ENCODE assay signal across 18 mouse cellular contexts in the genomic region with DNA sequence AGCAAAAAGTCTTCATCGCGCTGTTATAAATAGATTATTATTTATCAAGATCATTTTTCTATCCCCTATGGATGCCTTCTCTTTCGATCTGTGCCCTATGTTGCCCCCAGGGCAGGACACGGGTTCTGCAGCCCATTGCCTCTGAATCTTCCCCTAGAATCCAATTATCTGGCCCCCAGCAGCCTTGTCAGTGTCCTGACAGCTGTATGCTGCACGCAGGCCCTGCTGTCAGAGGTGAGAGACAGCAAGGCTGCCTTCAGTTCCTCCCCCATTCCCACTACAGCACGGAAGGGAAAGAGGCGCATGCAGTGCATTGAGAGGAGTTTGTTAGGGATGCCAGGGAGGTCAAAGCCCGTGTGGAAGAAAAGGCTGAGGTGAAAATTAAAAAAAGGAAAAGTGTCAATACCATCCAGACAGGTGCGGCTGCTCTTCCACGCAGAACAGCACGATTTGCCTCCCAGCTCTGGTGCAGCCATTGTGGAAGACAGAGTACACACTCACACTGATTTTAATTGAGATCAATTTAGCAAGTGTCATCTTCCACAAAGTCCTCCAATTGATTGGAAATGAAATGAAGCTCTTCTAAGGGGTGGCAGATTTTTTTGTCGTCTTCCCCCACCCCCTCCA.
DNase-seq lines count a peak whose midpoint lies in the region; ATAC-seq lines count a peak whose summit lies in the region.
"Had no signal": no experiment of that assay in that cellular context is flagged by ENCODE, and none has a peak within 500 bp of the region (broad histone marks: within the 10 kb centered on the region; RNA-seq: fewer than 3 reads in every experiment).

No protein-coding gene starts in this region.

- no peak for DNase-seq in T-cell, adult 2 months (ENCODE audit: low spot score)
- DNase-seq in frontal cortex, postnatal 36 days (ENCODE audit: low spot score in 2 of 2) = no peak
- DNase-seq in lung, postnatal 14 days = no peak
- DNase-seq: cerebellum, postnatal 25 days; gastrocnemius, postnatal 36 days; lung, embryonic 14.5 days; right cerebral cortex, postnatal 25 days; thymus, postnatal 25 days had no signal

- peak overlapping the region; percentile 56; the same call in 1 of the 2 replicates for H3K27ac ChIP-seq in forebrain, embryonic 12.5 days
- H3K27ac ChIP-seq in forebrain, embryonic 15.5 days (replicated peaks) = 0 out of 2 replicates have a peak overlapping the region, but pooled peaks have one; percentile 32
- no peak overlapping the region for H3K27ac ChIP-seq in hindbrain, embryonic 15.5 days (replicated peaks)
- peak overlapping the region; percentile 76 for H3K27ac ChIP-seq in midbrain, embryonic 15.5 days
- H3K27ac ChIP-seq: embryonic facial prominence, embryonic 10.5 days; intestine, embryonic 15.5 days; limb, embryonic 10.5 days; liver, embryonic 12.5 days had no signal

- H3K27me3 ChIP-seq in forebrain, embryonic 12.5 days = no peaks in the 10 kb centered on the region
- no peaks in the 10 kb centered on the region for H3K27me3 ChIP-seq in forebrain, embryonic 15.5 days
- no peaks in the 10 kb centered on the region for H3K27me3 ChIP-seq in hindbrain, embryonic 15.5 days
- H3K27me3 ChIP-seq in midbrain, embryonic 15.5 days (replicated peaks) = no peaks in the 10 kb centered on the region
- H3K27me3 ChIP-seq: heart, embryonic 12.5 days; intestine, embryonic 15.5 days; liver, embryonic 12.5 days; megakaryocyte, embryonic 14.5 days had no signal

- no peak overlapping the region for H3K4me2 ChIP-seq in forebrain, embryonic 12.5 days
- H3K4me2 ChIP-seq in forebrain, embryonic 15.5 days (replicated peaks) = no peak overlapping the region
- H3K4me2 ChIP-seq in hindbrain, embryonic 15.5 days = 0 out of 2 replicates have a peak overlapping the region, but pooled peaks have one; percentile 5
- peak overlapping the region; percentile 33 for H3K4me2 ChIP-seq in midbrain, embryonic 15.5 days
- H3K4me2 ChIP-seq: heart, embryonic 12.5 days; intestine, embryonic 15.5 days; liver, embryonic 12.5 days; lung, embryonic 14.5 days had no signal

- H3K36me3 ChIP-seq in forebrain, embryonic 12.5 days (replicated peaks) = no peaks in the 10 kb centered on the region
- no peaks in the 10 kb centered on the region for H3K36me3 ChIP-seq in forebrain, embryonic 15.5 days
- no peaks in the 10 kb centered on the region for H3K36me3 ChIP-seq in hindbrain, embryonic 15.5 days
- no peaks in the 10 kb centered on the region for H3K36me3 ChIP-seq in midbrain, embryonic 15.5 days (replicated peaks)
- H3K36me3 ChIP-seq: embryonic facial prominence, embryonic 10.5 days; heart, embryonic 12.5 days; intestine, embryonic 15.5 days; limb, embryonic 10.5 days; liver, embryonic 12.5 days had no signal

- no peak overlapping the region for H3K4me3 ChIP-seq in forebrain, embryonic 12.5 days (replicated peaks)
- H3K4me3 ChIP-seq in forebrain, embryonic 15.5 days = no peak overlapping the region
- no peak overlapping the region for H3K4me3 ChIP-seq in hindbrain, embryonic 15.5 days
- no peak overlapping the region for H3K4me3 ChIP-seq in midbrain, embryonic 15.5 days
- H3K4me3 ChIP-seq: embryonic facial prominence, embryonic 10.5 days; heart, embryonic 12.5 days; intestine, embryonic 15.5 days; limb, embryonic 10.5 days; liver, embryonic 12.5 days; megakaryocyte, embryonic 14.5 days had no signal

- H3K9me3 ChIP-seq in forebrain, embryonic 12.5 days = no peaks in the 10 kb centered on the region
- H3K9me3 ChIP-seq in forebrain, embryonic 15.5 days = no peaks in the 10 kb centered on the region
- no peaks in the 10 kb centered on the region for H3K9me3 ChIP-seq in hindbrain, embryonic 15.5 days
- no peaks in the 10 kb centered on the region for H3K9me3 ChIP-seq in midbrain, embryonic 15.5 days
- H3K9me3 ChIP-seq: embryonic facial prominence, embryonic 10.5 days; heart, embryonic 12.5 days; intestine, embryonic 15.5 days; limb, embryonic 10.5 days; liver, embryonic 12.5 days; megakaryocyte, embryonic 14.5 days had no signal

- WGBS in forebrain, embryonic 12.5 days = 47% methylated on average over 12 of the region's 12 CpGs
- 45% methylated on average over 12 of the region's 12 CpGs for WGBS in forebrain, embryonic 15.5 days
- WGBS in hindbrain, embryonic 15.5 days = 35% methylated on average over 12 of the region's 12 CpGs
- 23% methylated on average over 12 of the region's 12 CpGs for WGBS in midbrain, embryonic 15.5 days

- ATAC-seq in forebrain, embryonic 12.5 days (ENCODE audit: low FRiP score) = peak; percentile 88
- ATAC-seq in forebrain, embryonic 15.5 days (replicated peaks) = no peak; the same call in 1 of the 2 replicates
- peak; percentile 71; the same call in 1 of the 2 replicates for ATAC-seq in hindbrain, embryonic 15.5 days (ENCODE audit: low FRiP score, low read depth)
- peak; percentile 89 for ATAC-seq in midbrain, embryonic 15.5 days (replicated peaks)
- ATAC-seq: intestine, embryonic 15.5 days; liver, embryonic 12.5 days had no signal

- H3K9ac ChIP-seq in forebrain, embryonic 12.5 days = no peak overlapping the region
- no peak overlapping the region for H3K9ac ChIP-seq in forebrain, embryonic 15.5 days (replicated peaks)
- no peak overlapping the region for H3K9ac ChIP-seq in hindbrain, embryonic 15.5 days
- H3K9ac ChIP-seq in midbrain, embryonic 15.5 days = no peak overlapping the region
- H3K9ac ChIP-seq: heart, embryonic 12.5 days; intestine, embryonic 15.5 days; liver, embryonic 12.5 days; lung, embryonic 14.5 days had no signal

- H3K4me1 ChIP-seq in forebrain, embryonic 12.5 days = peaks cover 19% of the 10 kb centered on the region
- peaks cover 4% of the 10 kb centered on the region for H3K4me1 ChIP-seq in forebrain, embryonic 15.5 days
- H3K4me1 ChIP-seq in hindbrain, embryonic 15.5 days (replicated peaks) = peaks cover 11% of the 10 kb centered on the region
- peaks cover 21% of the 10 kb centered on the region for H3K4me1 ChIP-seq in midbrain, embryonic 15.5 days
- H3K4me1 ChIP-seq: intestine, embryonic 15.5 days; limb, embryonic 10.5 days; liver, embryonic 12.5 days; megakaryocyte, embryonic 14.5 days had no signal

Comparison
In these comparisons a context has a peak if more than half of its experiments do, and no peak if none do; other contexts are left out.
1. H3K4me2 ChIP-seq: peak in hindbrain, embryonic 15.5 days (single experiment) and midbrain, embryonic 15.5 days (single experiment); none in forebrain, embryonic 12.5 days (single experiment) and forebrain, embryonic 15.5 days (single experiment).